Mouse (Mus musculus): ENCODE measurements at regions not wholly inside any gene's neighbourhood (a gene's known extent, or its start where the extent isn't known, plus 50 kb on each side); places are given as distances from the start of the nearest gene placed in this dataset.

DNA sequence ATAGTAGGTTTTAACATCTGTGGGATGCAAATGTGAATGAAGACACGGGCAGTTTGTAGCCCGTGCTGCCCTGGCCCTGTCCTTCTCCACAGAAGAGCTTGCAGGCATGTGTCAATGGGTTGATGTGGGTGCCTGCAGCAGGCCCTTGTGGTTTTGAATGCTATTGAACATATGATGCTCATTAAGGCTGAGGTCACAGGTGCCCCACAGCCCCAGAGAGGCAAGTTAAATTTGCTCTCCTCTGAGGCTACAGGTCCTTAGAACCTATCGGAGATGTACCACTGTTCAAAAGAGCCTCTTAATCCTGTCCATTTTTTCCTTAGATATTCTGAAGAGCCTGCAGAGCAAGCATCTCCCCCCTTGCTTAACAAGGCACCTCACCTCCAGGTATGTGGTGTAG is 71.7 kb upstream of the Dlg1 start:
- H3K4me1 ChIP-seq (ENCODE audit: control insufficient read depth, insufficient read depth, low read length) = no peaks in the 10 kb centered on the region
- H3K27me3 ChIP-seq (ENCODE audit: control insufficient read depth, insufficient read depth, low read length) = no peaks in the 10 kb centered on the region
- no peak overlapping the region for H3K4me3 ChIP-seq (ENCODE audit: control insufficient read depth, low read depth, low read length)
- no peak for TF ChIP-seq CTCF (IDR thresholded peaks at IDR 0.05; ENCODE audit: control insufficient read depth, insufficient read depth, insufficient replicate concordance, low read depth, low read length)
- TF ChIP-seq POLR2A (IDR thresholded peaks at IDR 0.05; ENCODE audit: control insufficient read depth, low read depth, low read length) = no peak
- no peaks in the 10 kb centered on the region for H3K36me3 ChIP-seq (ENCODE audit: control insufficient read depth, insufficient read depth, low read length)
- no peak overlapping the region for H3K27ac ChIP-seq (ENCODE audit: control insufficient read depth, insufficient read depth, low read depth, low read length)

DNA sequence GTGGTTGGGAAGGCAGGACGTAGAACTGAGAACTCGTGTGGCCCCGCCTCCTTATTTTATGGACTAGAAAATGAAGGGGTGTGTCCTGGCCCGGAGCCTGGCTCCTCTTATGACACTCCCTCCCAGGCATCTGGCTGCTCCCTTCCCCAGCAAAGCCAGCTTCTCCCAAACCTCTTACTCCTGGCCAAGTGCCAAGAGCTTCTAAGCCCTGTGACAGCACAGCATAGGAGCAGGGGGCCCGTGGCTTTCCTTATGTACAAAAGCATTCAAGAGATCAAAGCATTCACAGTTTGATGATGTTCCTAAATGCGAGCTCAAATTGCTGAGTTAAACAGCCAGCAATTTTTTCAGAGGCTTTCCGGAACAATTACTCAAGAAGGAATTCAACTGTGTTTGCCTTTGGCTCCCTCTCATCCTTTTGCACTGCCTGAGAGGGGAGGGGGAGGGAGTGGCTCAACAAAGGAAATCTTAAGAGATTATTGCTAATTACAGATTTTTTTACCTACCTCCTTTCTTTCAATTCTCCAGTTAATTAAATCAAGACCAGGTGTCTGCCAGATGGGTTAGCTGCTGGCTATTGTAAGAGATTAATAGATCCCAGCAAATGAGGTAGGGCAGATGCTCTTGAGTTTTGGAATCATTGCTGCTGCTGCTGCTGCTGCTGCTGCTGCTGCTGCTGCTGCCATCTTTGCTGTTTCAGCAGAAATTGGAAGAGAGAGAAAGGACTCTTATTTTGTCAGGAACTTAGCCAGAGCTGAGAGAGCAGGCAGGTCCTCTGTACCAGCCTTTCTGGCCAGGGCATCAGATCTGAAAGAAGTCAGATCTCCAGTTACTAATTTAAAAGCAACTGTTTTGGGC is 71.0 kb upstream of the Dlg1 start:
- TF ChIP-seq POLR2A (IDR thresholded peaks at IDR 0.05; ENCODE audit: control insufficient read depth, low read depth, low read length) (no peak), CTCF (IDR thresholded peaks at IDR 0.05; ENCODE audit: control insufficient read depth, insufficient read depth, insufficient replicate concordance, low read depth, low read length) (no peak)
- Histone ChIP-seq H3K27ac (ENCODE audit: control insufficient read depth, insufficient read depth, low read depth, low read length) (no peak overlapping the region), H3K4me3 (ENCODE audit: control insufficient read depth, low read depth, low read length) (peak overlapping the region; percentile 49), H3K36me3 (ENCODE audit: control insufficient read depth, insufficient read depth, low read length) (no peaks in the 10 kb centered on the region), H3K4me1 (ENCODE audit: control insufficient read depth, insufficient read depth, low read length) (no peaks in the 10 kb centered on the region), H3K27me3 (ENCODE audit: control insufficient read depth, insufficient read depth, low read length) (no peaks in the 10 kb centered on the region)

DNA sequence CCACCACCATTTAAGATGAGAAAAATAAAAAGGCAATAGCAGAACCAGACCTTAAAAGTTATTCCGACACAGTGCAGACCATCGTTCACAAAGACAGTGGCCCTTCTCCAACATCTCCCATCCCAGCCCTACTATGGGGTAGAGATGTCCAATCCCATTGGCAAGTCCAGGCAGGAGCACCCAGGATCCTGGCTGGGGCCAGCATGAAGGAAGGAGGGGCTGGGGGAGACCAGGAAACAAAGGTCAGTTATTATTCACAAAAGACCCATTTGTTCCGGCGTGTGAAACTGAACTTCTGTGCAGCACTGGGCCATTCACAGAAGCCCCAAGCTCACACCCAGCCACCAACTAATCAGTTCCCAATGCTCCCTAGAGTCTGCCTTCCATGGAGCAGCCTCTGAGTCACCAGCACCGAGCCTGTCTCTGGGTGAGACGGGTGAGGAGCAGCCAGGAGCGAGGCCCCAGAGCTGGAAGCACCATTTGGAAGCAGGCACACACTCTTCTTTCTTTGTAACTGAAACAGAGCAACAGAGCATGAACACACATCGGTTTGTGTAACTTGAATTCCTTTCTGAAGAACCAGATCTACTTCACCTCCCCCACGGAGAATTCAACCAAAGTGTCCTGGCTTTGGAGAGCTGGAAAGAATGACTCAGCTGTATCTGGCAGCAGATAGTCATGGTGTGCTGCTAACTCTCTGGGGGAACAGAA is 70.1 kb upstream of the Dlg1 start:
- TF ChIP-seq CTCF (IDR thresholded peaks at IDR 0.05; ENCODE audit: control insufficient read depth, insufficient read depth, insufficient replicate concordance, low read depth, low read length) (no peak), POLR2A (IDR thresholded peaks at IDR 0.05; ENCODE audit: control insufficient read depth, low read depth, low read length) (no peak)
- Histone ChIP-seq H3K4me3 (ENCODE audit: control insufficient read depth, low read depth, low read length) (peak overlapping the region; percentile 46), H3K27me3 (ENCODE audit: control insufficient read depth, insufficient read depth, low read length) (no peaks in the 10 kb centered on the region), H3K4me1 (ENCODE audit: control insufficient read depth, insufficient read depth, low read length) (no peaks in the 10 kb centered on the region), H3K27ac (ENCODE audit: control insufficient read depth, insufficient read depth, low read depth, low read length) (no peak overlapping the region), H3K36me3 (ENCODE audit: control insufficient read depth, insufficient read depth, low read length) (no peaks in the 10 kb centered on the region)

DNA sequence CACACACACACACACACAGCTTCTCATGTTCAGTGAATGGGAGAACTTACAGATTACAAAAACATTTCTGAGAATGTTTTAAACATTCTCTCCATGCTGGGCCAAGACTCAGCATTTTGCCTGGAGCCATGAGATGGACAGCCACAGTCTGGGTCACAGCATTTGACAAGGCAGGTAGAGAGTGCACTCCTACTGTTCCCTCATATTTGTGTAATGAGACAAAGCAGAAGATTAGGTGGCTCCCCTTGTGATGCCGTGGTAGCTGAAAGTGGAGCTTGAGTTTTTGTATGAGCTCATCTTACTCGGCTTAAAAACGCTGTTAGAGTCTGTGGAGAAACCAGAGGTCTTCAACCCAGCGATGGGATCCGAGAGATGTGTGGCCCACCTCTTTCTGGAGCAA is 65.3 kb upstream of the Dlg1 start:
- H3K27ac ChIP-seq (ENCODE audit: control insufficient read depth, insufficient read depth, low read depth, low read length) = no peak overlapping the region
- H3K4me1 ChIP-seq (ENCODE audit: control insufficient read depth, insufficient read depth, low read length) = no peaks in the 10 kb centered on the region
- TF ChIP-seq POLR2A (IDR thresholded peaks at IDR 0.05; ENCODE audit: control insufficient read depth, low read depth, low read length) = no peak
- no peak for TF ChIP-seq CTCF (IDR thresholded peaks at IDR 0.05; ENCODE audit: control insufficient read depth, insufficient read depth, insufficient replicate concordance, low read depth, low read length)
- H3K27me3 ChIP-seq (ENCODE audit: control insufficient read depth, insufficient read depth, low read length) = no peaks in the 10 kb centered on the region
- no peaks in the 10 kb centered on the region for H3K36me3 ChIP-seq (ENCODE audit: control insufficient read depth, insufficient read depth, low read length)
- no peak overlapping the region for H3K4me3 ChIP-seq (ENCODE audit: control insufficient read depth, low read depth, low read length)

DNA sequence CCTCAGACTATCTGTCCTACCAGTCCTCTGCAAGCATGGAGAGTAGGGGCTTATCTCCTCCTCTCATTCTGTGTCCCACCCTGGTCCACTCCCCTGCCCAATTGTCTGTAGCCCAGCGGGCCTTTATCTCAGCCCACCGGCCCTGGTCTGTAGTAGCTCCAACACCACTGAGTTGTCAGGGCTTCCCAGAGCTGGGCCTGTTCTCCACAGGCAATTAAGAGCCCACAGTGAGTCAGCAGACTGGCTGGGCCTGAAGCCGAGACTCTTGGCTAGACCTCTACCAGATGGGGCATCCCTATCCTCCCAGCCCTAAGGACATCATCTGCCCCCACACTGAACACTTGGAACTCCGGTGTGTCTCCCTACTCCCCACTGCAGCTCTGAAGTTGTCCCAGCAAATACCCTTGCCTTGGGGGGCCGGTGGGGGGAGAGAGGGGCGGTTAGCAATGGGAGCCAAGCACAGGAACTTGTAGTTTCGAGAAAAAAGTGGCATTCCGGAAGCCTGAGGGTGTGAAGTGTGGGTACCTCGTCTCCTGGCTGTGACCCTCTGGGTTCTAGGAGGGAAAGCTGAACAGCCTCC is 64.7 kb upstream of the Dlg1 start:
- Histone ChIP-seq H3K4me3 (ENCODE audit: control insufficient read depth, low read depth, low read length) (no peak overlapping the region), H3K27ac (ENCODE audit: control insufficient read depth, insufficient read depth, low read depth, low read length) (no peak overlapping the region), H3K36me3 (ENCODE audit: control insufficient read depth, insufficient read depth, low read length) (no peaks in the 10 kb centered on the region), H3K4me1 (ENCODE audit: control insufficient read depth, insufficient read depth, low read length) (no peaks in the 10 kb centered on the region), H3K27me3 (ENCODE audit: control insufficient read depth, insufficient read depth, low read length) (no peaks in the 10 kb centered on the region)
- TF ChIP-seq POLR2A (IDR thresholded peaks at IDR 0.05; ENCODE audit: control insufficient read depth, low read depth, low read length) (no peak), CTCF (IDR thresholded peaks at IDR 0.05; ENCODE audit: control insufficient read depth, insufficient read depth, insufficient replicate concordance, low read depth, low read length) (no peak)

DNA sequence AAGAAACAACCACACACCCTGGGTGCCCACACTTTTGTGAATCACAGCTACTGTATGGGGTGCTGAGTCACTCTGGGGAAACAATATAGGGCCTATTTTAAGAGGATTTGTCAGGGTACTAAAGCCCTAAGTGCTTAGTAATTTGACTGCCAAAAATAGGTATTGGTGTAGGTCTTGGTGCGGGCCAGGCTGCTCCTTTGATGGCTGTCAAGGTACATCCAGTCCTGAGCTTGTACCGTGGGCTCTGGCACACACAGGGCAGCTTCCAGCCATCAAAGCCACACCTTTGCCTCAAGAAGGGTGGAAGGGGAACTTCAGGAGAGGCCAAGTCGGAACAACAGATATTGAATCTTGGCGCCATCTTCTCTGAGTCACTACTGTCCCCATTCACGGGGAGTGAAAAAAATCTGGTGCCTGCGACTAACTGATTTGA is 64.2 kb upstream of the Dlg1 start:
- Histone ChIP-seq H3K4me3 (ENCODE audit: control insufficient read depth, low read depth, low read length) (no peak overlapping the region), H3K4me1 (ENCODE audit: control insufficient read depth, insufficient read depth, low read length) (no peaks in the 10 kb centered on the region), H3K27ac (ENCODE audit: control insufficient read depth, insufficient read depth, low read depth, low read length) (no peak overlapping the region), H3K36me3 (ENCODE audit: control insufficient read depth, insufficient read depth, low read length) (no peaks in the 10 kb centered on the region), H3K27me3 (ENCODE audit: control insufficient read depth, insufficient read depth, low read length) (no peaks in the 10 kb centered on the region)
- TF ChIP-seq CTCF (IDR thresholded peaks at IDR 0.05; ENCODE audit: control insufficient read depth, insufficient read depth, insufficient replicate concordance, low read depth, low read length) (no peak), POLR2A (IDR thresholded peaks at IDR 0.05; ENCODE audit: control insufficient read depth, low read depth, low read length) (no peak)

DNA sequence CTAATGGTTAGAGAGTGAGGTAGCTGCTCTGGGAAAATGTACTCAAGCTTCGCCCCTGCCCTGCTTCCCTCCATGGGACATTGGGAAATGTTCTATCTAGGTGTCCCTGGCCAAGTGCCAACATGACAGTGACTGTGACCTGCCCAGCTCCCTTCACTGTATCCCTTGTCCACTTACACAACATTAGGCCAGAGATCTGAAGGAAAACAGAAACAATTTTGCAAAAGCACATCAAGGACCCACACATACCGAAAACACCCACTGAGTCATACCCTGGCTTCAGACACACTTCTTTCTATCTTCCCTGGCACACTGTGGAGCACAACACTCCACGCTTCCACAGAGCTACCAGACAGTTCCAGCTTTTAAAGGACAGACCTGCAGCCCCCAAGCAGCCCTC is 62.0 kb upstream of the Dlg1 start:
- H3K36me3 ChIP-seq (ENCODE audit: control insufficient read depth, insufficient read depth, low read length) = no peaks in the 10 kb centered on the region
- no peak overlapping the region for H3K27ac ChIP-seq (ENCODE audit: control insufficient read depth, insufficient read depth, low read depth, low read length)
- H3K4me1 ChIP-seq (ENCODE audit: control insufficient read depth, insufficient read depth, low read length) = no peaks in the 10 kb centered on the region
- TF ChIP-seq POLR2A (IDR thresholded peaks at IDR 0.05; ENCODE audit: control insufficient read depth, low read depth, low read length) (no peak), CTCF (IDR thresholded peaks at IDR 0.05; ENCODE audit: control insufficient read depth, insufficient read depth, insufficient replicate concordance, low read depth, low read length) (no peak)
- no peaks in the 10 kb centered on the region for H3K27me3 ChIP-seq (ENCODE audit: control insufficient read depth, insufficient read depth, low read length)
- H3K4me3 ChIP-seq (ENCODE audit: control insufficient read depth, low read depth, low read length) = no peak overlapping the region
